Mouse (Mus musculus): ENCODE data around the gene Cdan1. TPM values are rescaled to one million over a fixed set of nuclear protein-coding genes. Genes with fewer than 3 reads are reported as not detected.
A peak's percentile ranks its signal among the peaks of the same experiment; 100 is the strongest.

Cdan1 gene
- polyA plus RNA-seq, 1 experiment from 2014 or later: 7.6 TPM

GRCm38 (mm10) chr2:120729775-120730585 is 119.9 kb downstream of the Cdan1 start:
- DNase-seq (ENCODE audit: low spot score, missing footprints): peak; percentile 90
- Histone ChIP-seq H3K36me3 (ENCODE audit: control insufficient read depth, insufficient read depth, low read length) (peaks cover 24% of the 10 kb centered on the region), H3K4me2 (peak overlapping the region; percentile 96), H3K27ac (ENCODE audit: low read depth, low read length) (no peak overlapping the region), H3K9ac (ENCODE audit: low read length) (peak overlapping the region; percentile 86), H3K4me3 (ENCODE audit: low read depth, low read length) (peak overlapping the region; percentile 91), H3K27me3 (ENCODE audit: control insufficient read depth, insufficient read depth, low read length) (no peaks in the 10 kb centered on the region), H3K9me3 (ENCODE audit: control insufficient read depth, low read length) (no peaks in the 10 kb centered on the region), H3K4me1 (ENCODE audit: control insufficient read depth, insufficient read depth, low read length) (peaks cover 21% of the 10 kb centered on the region)
- WGBS: 12% methylated on average over 23 of the region's 23 CpGs
- ATAC-seq (ENCODE audit: low FRiP score): no peak

GRCm38 (mm10) chr2:120724176-120724575 is 125.8 kb downstream of the Cdan1 start:
- H3K9me3 ChIP-seq (ENCODE audit: control insufficient read depth, low read length): no peaks in the 10 kb centered on the region
- no peaks in the 10 kb centered on the region for H3K27me3 ChIP-seq (ENCODE audit: control insufficient read depth, insufficient read depth, low read length)
- H3K9ac ChIP-seq (ENCODE audit: low read length): no peak overlapping the region
- peaks cover 56% of the 10 kb centered on the region for H3K36me3 ChIP-seq (ENCODE audit: control insufficient read depth, insufficient read depth, low read length)
- ATAC-seq (ENCODE audit: low FRiP score): no peak
- no peak for DNase-seq (ENCODE audit: low spot score, missing footprints)
- 92% methylated on average over 6 of the region's 6 CpGs for WGBS
- no peak overlapping the region for H3K4me2 ChIP-seq
- H3K27ac ChIP-seq (ENCODE audit: low read depth, low read length): no peak overlapping the region
- H3K4me3 ChIP-seq (ENCODE audit: low read depth, low read length): no peak overlapping the region
- H3K4me1 ChIP-seq (ENCODE audit: control insufficient read depth, insufficient read depth, low read length): peaks cover 8% of the 10 kb centered on the region

- H3K9me3 ChIP-seq (ENCODE audit: control insufficient read depth, low read length): no peaks in the 10 kb centered on the region
- ATAC-seq (ENCODE audit: low FRiP score) (no peak), DNase-seq (ENCODE audit: low spot score, missing footprints) (no peak)
- H3K4me3 ChIP-seq (ENCODE audit: low read depth, low read length): no peak overlapping the region
- no peak overlapping the region for H3K9ac ChIP-seq (ENCODE audit: low read length)
- H3K27me3 ChIP-seq (ENCODE audit: control insufficient read depth, insufficient read depth, low read length): no peaks in the 10 kb centered on the region
- H3K4me2 ChIP-seq: no peak overlapping the region
- H3K4me1 ChIP-seq (ENCODE audit: control insufficient read depth, insufficient read depth, low read length): peaks cover 2% of the 10 kb centered on the region
- H3K27ac ChIP-seq (ENCODE audit: low read depth, low read length): no peak overlapping the region
- WGBS: 71% methylated on average over 4 of the region's 4 CpGs
- peaks cover 56% of the 10 kb centered on the region for H3K36me3 ChIP-seq (ENCODE audit: control insufficient read depth, insufficient read depth, low read length)
Observed at GRCm38 (mm10) chr2:120723621-120724020, 126.3 kb downstream of the Cdan1 start.

- peaks cover 53% of the 10 kb centered on the region for H3K36me3 ChIP-seq (ENCODE audit: control insufficient read depth, insufficient read depth, low read length)
- H3K4me2 ChIP-seq: no peak overlapping the region
- WGBS: 89% methylated on average over 8 of the region's 8 CpGs
Observed at GRCm38 (mm10) chr2:120722491-120722890, 127.4 kb downstream of the Cdan1 start.

GRCm38 (mm10) chr2:120721911-120722310 is 128.0 kb downstream of the Cdan1 start:
- WGBS: 93% methylated on average over 2 of the region's 2 CpGs
- ATAC-seq (ENCODE audit: low FRiP score): no peak
- H3K36me3 ChIP-seq (ENCODE audit: control insufficient read depth, insufficient read depth, low read length): peaks cover 50% of the 10 kb centered on the region

More at GRCm38 (mm10) chr2:120722491-120722890, 127.4 kb downstream of the Cdan1 start:
- no peaks in the 10 kb centered on the region for H3K9me3 ChIP-seq (ENCODE audit: control insufficient read depth, low read length)
- no peak overlapping the region for H3K27ac ChIP-seq (ENCODE audit: low read depth, low read length)
- no peaks in the 10 kb centered on the region for H3K4me1 ChIP-seq (ENCODE audit: control insufficient read depth, insufficient read depth, low read length)
- H3K4me3 ChIP-seq (ENCODE audit: low read depth, low read length): no peak overlapping the region
- no peak overlapping the region for H3K9ac ChIP-seq (ENCODE audit: low read length)
- ATAC-seq (ENCODE audit: low FRiP score) (no peak), DNase-seq (ENCODE audit: low spot score, missing footprints) (no peak)
- no peaks in the 10 kb centered on the region for H3K27me3 ChIP-seq (ENCODE audit: control insufficient read depth, insufficient read depth, low read length)

GRCm38 (mm10) chr2:120720821-120721220 is 129.1 kb downstream of the Cdan1 start:
- Histone ChIP-seq H3K9me3 (ENCODE audit: control insufficient read depth, low read length) (no peaks in the 10 kb centered on the region), H3K9ac (ENCODE audit: low read length) (no peak overlapping the region), H3K36me3 (ENCODE audit: control insufficient read depth, insufficient read depth, low read length) (peaks cover 48% of the 10 kb centered on the region), H3K4me2 (no peak overlapping the region), H3K4me1 (ENCODE audit: control insufficient read depth, insufficient read depth, low read length) (no peaks in the 10 kb centered on the region), H3K27me3 (ENCODE audit: control insufficient read depth, insufficient read depth, low read length) (no peaks in the 10 kb centered on the region), H3K4me3 (ENCODE audit: low read depth, low read length) (no peak overlapping the region), H3K27ac (ENCODE audit: low read depth, low read length) (no peak overlapping the region)
- ATAC-seq (ENCODE audit: low FRiP score) (no peak), DNase-seq (ENCODE audit: low spot score, missing footprints) (peak; percentile 12)
- WGBS: 97% methylated on average over 6 of the region's 6 CpGs

More at GRCm38 (mm10) chr2:120721911-120722310, 128.0 kb downstream of the Cdan1 start:
- H3K9ac ChIP-seq (ENCODE audit: low read length): no peak overlapping the region
- no peak overlapping the region for H3K27ac ChIP-seq (ENCODE audit: low read depth, low read length)
- no peaks in the 10 kb centered on the region for H3K4me1 ChIP-seq (ENCODE audit: control insufficient read depth, insufficient read depth, low read length)
- peak; percentile 62 for DNase-seq (ENCODE audit: low spot score, missing footprints)
- no peaks in the 10 kb centered on the region for H3K27me3 ChIP-seq (ENCODE audit: control insufficient read depth, insufficient read depth, low read length)
- no peak overlapping the region for H3K4me2 ChIP-seq
- H3K9me3 ChIP-seq (ENCODE audit: control insufficient read depth, low read length): no peaks in the 10 kb centered on the region
- no peak overlapping the region for H3K4me3 ChIP-seq (ENCODE audit: low read depth, low read length)

GRCm38 (mm10) chr2:120718496-120718895 is 131.4 kb downstream of the Cdan1 start:
- Histone ChIP-seq H3K27ac (ENCODE audit: low read depth, low read length) (no peak overlapping the region), H3K27me3 (ENCODE audit: control insufficient read depth, insufficient read depth, low read length) (no peaks in the 10 kb centered on the region), H3K4me1 (ENCODE audit: control insufficient read depth, insufficient read depth, low read length) (no peaks in the 10 kb centered on the region), H3K4me2 (no peak overlapping the region), H3K4me3 (ENCODE audit: low read depth, low read length) (no peak overlapping the region), H3K9me3 (ENCODE audit: control insufficient read depth, low read length) (no peaks in the 10 kb centered on the region), H3K9ac (ENCODE audit: low read length) (no peak overlapping the region), H3K36me3 (ENCODE audit: control insufficient read depth, insufficient read depth, low read length) (peaks cover 35% of the 10 kb centered on the region)
- ATAC-seq (ENCODE audit: low FRiP score): no peak
- 95% methylated on average over 8 of the region's 8 CpGs for WGBS
- peak; percentile 77 for DNase-seq (ENCODE audit: low spot score, missing footprints)

- no peaks in the 10 kb centered on the region for H3K9me3 ChIP-seq (ENCODE audit: control insufficient read depth, low read length)
- peaks cover 14% of the 10 kb centered on the region for H3K36me3 ChIP-seq (ENCODE audit: control insufficient read depth, insufficient read depth, low read length)
- H3K4me3 ChIP-seq (ENCODE audit: low read depth, low read length): no peak overlapping the region
- WGBS: 94% methylated on average over 3 of the region's 3 CpGs
- H3K27ac ChIP-seq (ENCODE audit: low read depth, low read length): no peak overlapping the region
- H3K4me1 ChIP-seq (ENCODE audit: control insufficient read depth, insufficient read depth, low read length): no peaks in the 10 kb centered on the region
- H3K4me2 ChIP-seq: no peak overlapping the region
- DNase-seq (ENCODE audit: low spot score, missing footprints) (peak; percentile 69), ATAC-seq (ENCODE audit: low FRiP score) (no peak)
- H3K27me3 ChIP-seq (ENCODE audit: control insufficient read depth, insufficient read depth, low read length): no peaks in the 10 kb centered on the region
- no peak overlapping the region for H3K9ac ChIP-seq (ENCODE audit: low read length)
Observed at GRCm38 (mm10) chr2:120713441-120713840, 136.5 kb downstream of the Cdan1 start.

- WGBS: 86% methylated on average over 3 of the region's 3 CpGs
- H3K36me3 ChIP-seq (ENCODE audit: control insufficient read depth, insufficient read depth, low read length): peaks cover 3% of the 10 kb centered on the region; the same call in 1 of the 2 replicates
Observed at GRCm38 (mm10) chr2:120710948-120711347, 139.0 kb downstream of the Cdan1 start.

More at GRCm38 (mm10) chr2:120710948-120711347, 139.0 kb downstream of the Cdan1 start:
- ATAC-seq (ENCODE audit: low FRiP score): no peak
- Histone ChIP-seq H3K4me2 (no peak overlapping the region), H3K4me3 (ENCODE audit: low read depth, low read length) (no peak overlapping the region), H3K9ac (ENCODE audit: low read length) (no peak overlapping the region), H3K27me3 (ENCODE audit: control insufficient read depth, insufficient read depth, low read length) (no peaks in the 10 kb centered on the region), H3K9me3 (ENCODE audit: control insufficient read depth, low read length) (no peaks in the 10 kb centered on the region), H3K4me1 (ENCODE audit: control insufficient read depth, insufficient read depth, low read length) (no peaks in the 10 kb centered on the region), H3K27ac (ENCODE audit: low read depth, low read length) (no peak overlapping the region)
- peak; percentile 69 for DNase-seq (ENCODE audit: low spot score, missing footprints)
